Mouse (Mus musculus): ENCODE data around the gene Tmem51. TPM values are rescaled to one million over a fixed set of nuclear protein-coding genes. Genes with fewer than 3 reads are reported as not detected.

Gene Tmem51
- total and polyA plus RNA-seq, 3 experiments = not detected

GRCm38 (mm10) chr4:142074060-142074732, 9.9 kb downstream of the Tmem51 start:
- no peak overlapping the region for H3K27ac ChIP-seq (ENCODE audit: control insufficient read depth, low read depth, low read length)
- H3K4me1 ChIP-seq (ENCODE audit: control insufficient read depth in 1 of 2, insufficient read depth in 2 of 2, low read length in 2 of 2) = no peaks in the 10 kb centered on the region
- no peak overlapping the region for H3K9ac ChIP-seq (ENCODE audit: control insufficient read depth, low read depth, low read length, poor library complexity, severe bottlenecking)

DNA sequence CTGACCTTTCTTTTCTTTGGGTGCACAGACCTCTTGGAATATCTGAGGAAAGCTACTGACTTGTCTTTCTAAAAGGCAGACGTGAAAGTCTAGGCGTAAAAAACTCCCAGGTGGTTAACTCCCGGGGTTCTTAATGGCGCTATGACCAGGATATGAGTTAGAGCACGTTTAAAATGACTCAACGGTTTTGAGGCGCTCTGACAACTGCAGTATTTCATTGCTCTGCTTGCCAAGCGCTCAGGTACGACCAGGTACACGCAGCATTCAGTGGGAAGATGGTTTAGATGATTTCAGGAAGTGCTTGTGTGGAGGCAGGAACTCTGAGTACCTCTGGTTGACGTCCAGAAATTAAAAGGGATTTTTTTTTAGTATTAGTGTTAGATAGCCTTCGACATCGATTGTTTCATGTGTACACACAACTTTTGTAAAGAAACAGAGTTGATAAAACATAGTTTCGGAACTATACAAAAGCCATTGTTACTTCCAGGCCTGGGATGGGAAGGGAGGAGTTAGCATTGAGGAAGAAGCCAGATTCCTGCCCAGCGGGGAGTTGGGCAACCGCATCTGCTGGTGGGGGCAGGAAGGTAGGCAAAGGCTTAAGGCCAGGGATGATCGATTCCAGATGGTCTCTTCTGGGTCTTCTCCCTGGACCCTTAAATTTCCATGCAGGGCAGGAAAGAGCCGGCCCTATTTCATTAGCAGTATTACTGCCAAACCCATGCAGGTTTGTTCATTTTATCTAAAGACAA, 12.7 kb downstream of the Tmem51 start:
- H3K4me1 ChIP-seq (ENCODE audit: control insufficient read depth in 1 of 2, insufficient read depth in 2 of 2, low read length in 2 of 2) = no peaks in the 10 kb centered on the region
- no peak overlapping the region for H3K4me3 ChIP-seq (ENCODE audit: control insufficient read depth in 1 of 2, insufficient read depth in 1 of 2, low read depth in 2 of 2, low read length in 2 of 2)
- no peak overlapping the region for H3K27ac ChIP-seq (ENCODE audit: control insufficient read depth, low read depth, low read length)
- H3K9me3 ChIP-seq (replicated peaks; ENCODE audit: insufficient read depth, low read length) = no peaks in the 10 kb centered on the region
- no peak for TF ChIP-seq USF2 (IDR thresholded peaks at IDR 0.05; ENCODE audit: borderline replicate concordance in 1 of 2, insufficient read depth in 1 of 2, low read depth in 1 of 2, low read length in 2 of 2)
- TF ChIP-seq SMC3 (IDR thresholded peaks at IDR 0.05; ENCODE audit: low read depth, low read length) = no peak
- no peak for TF ChIP-seq MAZ (IDR thresholded peaks at IDR 0.05; ENCODE audit: low read depth, low read length)
- TF ChIP-seq UBTF (IDR thresholded peaks at IDR 0.05; ENCODE audit: borderline replicate concordance, insufficient read depth, low read depth, low read length) = no peak
- TF ChIP-seq ETS1 (IDR thresholded peaks at IDR 0.05; ENCODE audit: low read depth, low read length) = no peak
- no peak for TF ChIP-seq TBP (IDR thresholded peaks at IDR 0.05; ENCODE audit: low read depth, low read length)
- no peak for TF ChIP-seq JUND (IDR thresholded peaks at IDR 0.05; ENCODE audit: low read depth, low read length)
- TF ChIP-seq E2F4 (IDR thresholded peaks at IDR 0.05; ENCODE audit: borderline replicate concordance, low read depth, low read length) = no peak
- no peak for TF ChIP-seq POLR2A (IDR thresholded peaks at IDR 0.05; ENCODE audit: control insufficient read depth in 1 of 2, insufficient read depth in 1 of 2, low read depth in 1 of 2, low read length in 2 of 2, poor library complexity in 1 of 2)
- TF ChIP-seq ZMIZ1 (IDR thresholded peaks at IDR 0.05; ENCODE audit: low read depth, low read length) = no peak
- no peak for TF ChIP-seq HCFC1 (IDR thresholded peaks at IDR 0.05; ENCODE audit: low read depth, low read length)
- no peaks in the 10 kb centered on the region for H3K36me3 ChIP-seq (ENCODE audit: control insufficient read depth in 1 of 2, insufficient read depth in 2 of 2, low read length in 2 of 2)
- no peaks in the 10 kb centered on the region for H3K27me3 ChIP-seq (ENCODE audit: control insufficient read depth in 1 of 2, insufficient read depth in 2 of 2, low read length in 2 of 2)
- H3K9ac ChIP-seq (ENCODE audit: control insufficient read depth, low read depth, low read length, poor library complexity, severe bottlenecking) = no peak overlapping the region
- no peaks in the 10 kb centered on the region for H3K79me2 ChIP-seq (ENCODE audit: control insufficient read depth, insufficient read depth, low read length, poor library complexity)
- DNase-seq (ENCODE audit: low read depth, low spot score) = no peak

More at GRCm38 (mm10) chr4:142074060-142074732, 9.9 kb downstream of the Tmem51 start:
- H3K4me3 ChIP-seq (ENCODE audit: control insufficient read depth in 1 of 2, insufficient read depth in 1 of 2, low read depth in 2 of 2, low read length in 2 of 2) = no peak overlapping the region
- H3K36me3 ChIP-seq (ENCODE audit: control insufficient read depth in 1 of 2, insufficient read depth in 2 of 2, low read length in 2 of 2) = no peaks in the 10 kb centered on the region
- no peak for DNase-seq (ENCODE audit: low read depth, low spot score)
- H3K9me3 ChIP-seq (replicated peaks; ENCODE audit: insufficient read depth, low read length) = no peaks in the 10 kb centered on the region
- no peaks in the 10 kb centered on the region for H3K79me2 ChIP-seq (ENCODE audit: control insufficient read depth, insufficient read depth, low read length, poor library complexity)
- H3K27me3 ChIP-seq (ENCODE audit: control insufficient read depth in 1 of 2, insufficient read depth in 2 of 2, low read length in 2 of 2) = no peaks in the 10 kb centered on the region
- no peak for TF ChIP-seq RAD21 (IDR thresholded peaks at IDR 0.05; ENCODE audit: low read depth, low read length)
- no peak for TF ChIP-seq KAT2A (conservative IDR thresholded peaks at IDR 0.05; ENCODE audit: low read depth, low read length)
- no peak for TF ChIP-seq NRF1 (IDR thresholded peaks at IDR 0.05; ENCODE audit: insufficient read depth, low read depth, low read length, poor library complexity, severe bottlenecking)
- no peak for TF ChIP-seq GATA1 (IDR thresholded peaks at IDR 0.05; ENCODE audit: low read depth, low read length)
- TF ChIP-seq BHLHE40 (IDR thresholded peaks at IDR 0.05; ENCODE audit: borderline replicate concordance, low read depth, low read length) = no peak
- TF ChIP-seq SIN3A (IDR thresholded peaks at IDR 0.05; ENCODE audit: low read length) = no peak
- TF ChIP-seq USF1 (IDR thresholded peaks at IDR 0.05; ENCODE audit: low read depth, low read length) = no peak
- no peak for TF ChIP-seq CTCF (IDR thresholded peaks at IDR 0.05 in 2 of 3, conservative IDR thresholded peaks at IDR 0.05 in 1 of 3; ENCODE audit: control insufficient read depth in 1 of 3, insufficient read depth in 1 of 3, low read depth in 2 of 3, low read length in 3 of 3, poor library complexity in 1 of 3, severe bottlenecking in 1 of 3)
- TF ChIP-seq MEF2A (IDR thresholded peaks at IDR 0.05; ENCODE audit: extremely low read depth, insufficient replicate concordance, low read depth, low read length, poor library complexity, severe bottlenecking) = no peak
- no peak for TF ChIP-seq MAX (IDR thresholded peaks at IDR 0.05; ENCODE audit: low read length)
- no peak for TF ChIP-seq ZC3H11A (IDR thresholded peaks at IDR 0.05; ENCODE audit: low read depth, low read length)
- TF ChIP-seq ZMIZ1 (IDR thresholded peaks at IDR 0.05; ENCODE audit: low read depth, low read length) = no peak
- TF ChIP-seq POLR2AphosphoS5 (IDR thresholded peaks at IDR 0.05; ENCODE audit: borderline replicate concordance, low read depth, low read length) = no peak
- TF ChIP-seq RCOR1 (IDR thresholded peaks at IDR 0.05; ENCODE audit: low read depth, low read length) = no peak
- TF ChIP-seq TAL1 (IDR thresholded peaks at IDR 0.05; ENCODE audit: low read length) = no peak

Measured in MEL (cell line).